Mouse (Mus musculus) kidney, postnatal 4 days (tissue): ENCODE measurements at regions not wholly inside any gene's neighbourhood (a gene's known extent, or its start where the extent isn't known, plus 50 kb on each side); places are given as distances from the start of the nearest gene placed in this dataset.
"Not testable (repeated sequence)": the region's sequence is repeated elsewhere in the genome, so short reads cannot be mapped to it uniquely, and the experiment has no call there.

Experiments
- DNase-seq, 2 experiments: peaks; one replicate each; pipeline ENCODE4 v3.0.0; 2021; ENCODE audit warnings: mixed read lengths in 2 of 2

- DNase-seq = not testable (repeated sequence)
Measured at GRCm38 (mm10) chr1:184669173-184669572, 63.2 kb downstream of the Hlx start.

- DNase-seq = no peak
Measured at GRCm38 (mm10) chr1:184668428-184668827, 64.0 kb downstream of the Hlx start.

- no peak for DNase-seq
Measured at GRCm38 (mm10) chr1:184668022-184668421, 64.4 kb downstream of the Hlx start.

GRCm38 (mm10) chr1:184665243-184665642 is 67.2 kb downstream of the Hlx start:
- DNase-seq = no peak

GRCm38 (mm10) chr1:184664098-184664375 is 68.4 kb downstream of the Hlx start:
- DNase-seq = no peak

- no peak for DNase-seq
Measured at GRCm38 (mm10) chr1:184663300-184664097, 68.9 kb downstream of the Hlx start.

GRCm38 (mm10) chr1:184650541-184651105 is 81.8 kb downstream of the Hlx start:
- no peak for DNase-seq

- DNase-seq = no peak
Measured at GRCm38 (mm10) chr1:184647920-184648540, 84.4 kb downstream of the Hlx start.

GRCm38 (mm10) chr1:184644767-184645598 is 87.4 kb downstream of the Hlx start:
- DNase-seq = no peak

GRCm38 (mm10) chr1:184630695-184631475 is 101.5 kb downstream of the Hlx start:
- DNase-seq = no peak

GRCm38 (mm10) chr1:184629194-184629593 is 103.2 kb downstream of the Hlx start:
- no peak for DNase-seq

GRCm38 (mm10) chr1:184628566-184629168 is 103.8 kb downstream of the Hlx start:
- DNase-seq = no peak

- DNase-seq = no peak
Measured at GRCm38 (mm10) chr1:184622462-184622861, 110.0 kb downstream of the Hlx start.

GRCm38 (mm10) chr1:184621950-184622349 is 110.5 kb downstream of the Hlx start:
- DNase-seq = peak; percentile 11 to 25

GRCm38 (mm10) chr1:184617853-184618454 is 114.5 kb downstream of the Hlx start:
- DNase-seq = no peak

- DNase-seq = no peak
Measured at GRCm38 (mm10) chr1:184615991-184616390, 116.4 kb downstream of the Hlx start.

- DNase-seq = no peak
Measured at GRCm38 (mm10) chr1:184614699-184615415, 117.6 kb downstream of the Hlx start.

GRCm38 (mm10) chr1:184612880-184613279 is 119.5 kb downstream of the Hlx start:
- no peak for DNase-seq

GRCm38 (mm10) chr1:184608938-184609337 is 123.5 kb downstream of the Hlx start:
- no peak for DNase-seq

GRCm38 (mm10) chr1:184608338-184608737 is 124.1 kb downstream of the Hlx start:
- DNase-seq = no peak

GRCm38 (mm10) chr1:184606541-184606940 is 125.9 kb downstream of the Hlx start:
- DNase-seq = no peak
